Mouse (Mus musculus) layer of hippocampus, postnatal 10 days (tissue): ENCODE measurements around the gene Pbx1. TPM values are rescaled to one million over a fixed set of nuclear protein-coding genes. Genes with fewer than 3 reads are reported as not detected.

Experiments used
- DNase-seq, 2 experiments: peaks; one replicate each; pipeline ENCODE4 v3.0.0; 2021; ENCODE audit warnings: low spot score in 2 of 2
- total RNA-seq, 2 experiments: library from RNA; stranded (reverse); gene quantifications; 2 replicates each; pipeline ENCODE4 v1.2.3; 2021

Pbx1 gene
- total RNA-seq, 2 experiments from 2014 or later, result 126 to 143 TPM

DNA sequence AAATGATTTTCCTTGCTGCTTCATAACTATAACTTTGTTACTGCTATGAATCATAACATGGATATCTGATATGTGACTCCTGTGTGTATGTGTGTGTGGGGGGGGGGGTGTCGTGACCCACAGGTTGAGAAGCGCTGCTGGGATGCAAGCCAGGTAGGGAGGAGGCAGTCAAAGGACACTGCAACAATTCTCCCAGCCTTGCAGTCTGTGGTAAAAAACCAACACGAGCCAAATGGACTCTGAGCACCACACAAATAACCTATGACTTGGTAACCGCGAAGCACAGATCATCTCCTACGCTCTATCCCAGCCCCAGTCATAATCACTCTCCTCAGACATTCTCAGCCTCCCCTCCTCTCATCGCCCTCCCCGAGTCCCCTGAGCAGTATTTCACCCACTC is 87.2 kb downstream of the Pbx1 start:
- DNase-seq, result no peak

DNA sequence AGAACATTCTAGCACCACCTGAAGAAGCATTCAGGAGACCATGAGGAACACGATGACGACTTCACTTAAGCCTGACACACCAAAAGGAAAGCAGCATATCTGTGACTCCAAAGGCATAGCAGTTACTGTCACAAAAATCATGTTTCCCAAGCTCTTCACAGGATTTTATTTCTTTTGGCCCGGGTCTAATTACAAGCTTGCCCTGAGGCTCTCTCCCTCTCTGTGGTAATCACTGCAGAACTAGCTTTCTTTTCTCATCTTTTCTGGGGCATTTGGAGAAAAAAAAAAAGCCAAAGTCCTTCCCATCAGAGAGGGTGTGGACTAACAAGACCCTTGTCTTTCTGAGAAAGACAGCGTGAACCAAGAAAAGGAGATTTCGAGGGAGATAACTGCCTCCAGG is 87.8 kb downstream of the Pbx1 start:
- DNase-seq, result no peak

DNA sequence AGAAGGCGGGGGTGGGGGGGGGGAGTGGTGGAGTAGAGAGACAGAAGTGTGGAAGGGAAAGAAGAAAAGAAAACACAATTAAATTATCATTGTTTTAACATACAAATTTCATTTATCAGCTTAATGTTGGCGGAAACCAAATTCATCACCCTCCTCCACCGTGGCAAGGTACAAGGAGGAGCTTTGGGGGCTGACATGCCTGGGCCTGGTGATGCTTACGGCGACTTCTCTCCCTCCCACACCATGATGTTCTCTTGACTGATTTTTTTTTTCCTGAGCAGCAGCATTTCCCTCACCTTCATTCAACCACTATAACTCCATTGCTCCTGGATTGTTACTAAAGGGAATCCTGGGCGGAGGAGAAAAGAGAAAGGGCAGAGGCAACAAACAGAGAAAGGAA is 89.8 kb downstream of the Pbx1 start:
- no peak for DNase-seq

DNA sequence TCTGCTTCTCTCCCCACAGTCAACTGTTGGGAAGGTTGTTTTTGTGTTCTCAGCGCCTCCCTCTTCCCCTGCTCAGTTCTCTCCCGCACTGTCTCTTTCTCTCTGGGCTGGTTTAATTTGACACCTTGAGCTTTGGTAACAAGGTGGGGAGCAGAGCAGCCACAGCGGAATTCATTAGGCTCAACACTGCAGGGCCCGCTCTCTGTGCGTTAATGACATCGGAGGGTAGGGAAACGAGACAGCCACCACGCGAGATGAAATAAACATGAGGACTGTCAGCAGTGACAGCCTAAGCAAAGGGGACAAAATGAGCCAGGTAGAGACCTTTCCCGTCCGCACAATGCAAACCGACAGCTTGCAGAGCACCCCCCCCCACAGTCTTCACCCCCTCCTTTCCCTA is 90.2 kb downstream of the Pbx1 start:
- DNase-seq, result no peak

DNA sequence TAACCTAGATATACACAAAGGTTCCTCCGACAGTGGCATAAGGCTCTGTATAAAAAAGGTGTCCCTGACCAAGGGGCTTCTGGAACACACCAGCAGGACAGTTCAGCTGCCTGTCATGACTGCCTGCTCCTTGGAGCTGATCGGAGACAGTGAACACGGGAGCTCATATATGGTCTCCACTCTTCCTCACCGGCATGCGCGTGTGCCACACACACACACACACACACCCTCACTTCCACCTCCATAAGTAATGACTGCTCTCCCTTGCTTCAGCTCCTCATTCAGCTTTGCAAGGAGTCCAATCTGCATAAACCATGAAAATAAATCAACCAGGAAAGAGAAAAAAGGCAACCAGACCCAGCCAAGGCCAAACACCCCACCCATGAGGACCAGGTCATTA is 90.7 kb downstream of the Pbx1 start:
- no peak for DNase-seq

DNA sequence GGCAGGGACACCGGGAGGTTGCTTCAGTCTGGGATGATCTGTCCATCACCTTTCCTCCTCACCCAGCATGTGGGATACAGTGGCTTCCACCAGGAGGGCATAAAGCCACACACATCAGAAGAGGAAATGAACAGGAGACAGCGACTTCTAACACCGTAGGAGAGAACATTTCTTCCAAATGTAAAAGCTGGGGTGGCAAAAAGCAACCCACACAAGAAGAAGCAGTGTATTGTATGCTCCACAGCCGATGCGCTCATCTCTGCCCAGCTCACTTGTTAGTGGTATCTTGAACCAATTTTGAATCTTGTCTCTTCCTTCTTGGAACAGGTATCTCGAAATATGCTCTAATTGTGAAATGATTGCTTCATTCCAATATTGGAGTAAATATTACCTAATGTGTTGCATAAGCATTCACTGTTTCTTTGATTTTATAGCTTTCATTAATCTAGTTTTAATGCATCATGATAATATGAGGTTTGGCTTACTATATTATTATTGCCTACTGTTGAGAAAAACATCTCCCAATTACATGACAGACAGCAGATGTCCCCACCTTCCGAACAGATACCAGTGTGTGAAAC is 95.7 kb downstream of the Pbx1 start:
- no peak for DNase-seq

DNA sequence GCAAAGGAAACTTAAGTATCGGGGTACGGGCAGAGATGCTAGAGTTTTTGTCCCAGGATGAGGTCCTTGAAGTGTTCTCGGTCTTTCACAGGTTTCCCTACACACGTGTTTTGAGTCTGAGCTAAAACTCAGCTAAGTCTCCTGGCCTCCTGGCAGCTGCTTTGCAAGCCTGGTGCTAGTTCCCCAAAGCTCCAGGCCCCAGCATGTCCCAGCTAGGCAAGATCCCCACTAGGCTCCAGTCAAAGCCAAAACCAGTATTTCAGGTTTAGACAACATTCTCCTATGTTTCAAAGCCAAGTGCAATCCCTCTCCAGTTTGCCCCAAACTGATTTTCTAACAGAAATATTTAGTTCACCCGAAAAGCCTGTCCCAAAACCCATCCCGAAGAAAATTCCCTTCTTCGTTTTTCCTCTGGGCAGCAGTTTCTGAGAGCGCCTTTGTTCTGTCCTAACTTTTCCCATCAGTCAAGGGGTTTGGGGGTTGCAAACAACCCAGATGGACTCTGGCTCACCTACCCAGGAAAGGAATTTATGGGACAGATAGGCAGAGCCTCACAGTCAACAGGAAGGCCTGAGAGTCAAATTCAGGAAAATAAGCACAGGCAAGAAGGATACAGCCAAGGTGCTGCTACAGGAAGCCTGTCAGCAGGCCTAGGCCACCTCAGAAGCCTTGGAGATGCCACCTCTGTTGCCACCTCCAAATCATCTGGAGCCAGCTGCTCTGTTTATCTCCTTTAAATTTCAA is 97.1 kb downstream of the Pbx1 start:
- DNase-seq, result no peak

DNA sequence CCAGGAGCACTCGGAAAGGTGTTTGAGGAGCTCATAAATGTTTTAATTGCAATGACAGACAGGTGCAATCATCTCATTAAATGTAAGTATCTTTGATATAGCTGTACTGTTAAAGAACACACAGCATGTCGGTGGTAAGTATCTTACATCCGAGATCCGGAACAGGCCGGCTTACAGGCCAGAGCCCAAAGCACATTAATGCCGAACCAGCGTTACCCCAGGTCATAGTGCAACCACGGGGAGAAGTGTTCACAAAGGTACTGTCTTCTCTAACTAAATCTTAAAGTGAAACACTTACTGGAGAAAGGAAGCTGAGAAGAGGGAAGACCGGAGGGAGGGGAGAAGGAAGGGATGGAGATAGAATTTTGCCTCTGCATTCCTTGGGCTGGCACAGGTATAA is 100.0 kb downstream of the Pbx1 start:
- DNase-seq, result no peak

DNA sequence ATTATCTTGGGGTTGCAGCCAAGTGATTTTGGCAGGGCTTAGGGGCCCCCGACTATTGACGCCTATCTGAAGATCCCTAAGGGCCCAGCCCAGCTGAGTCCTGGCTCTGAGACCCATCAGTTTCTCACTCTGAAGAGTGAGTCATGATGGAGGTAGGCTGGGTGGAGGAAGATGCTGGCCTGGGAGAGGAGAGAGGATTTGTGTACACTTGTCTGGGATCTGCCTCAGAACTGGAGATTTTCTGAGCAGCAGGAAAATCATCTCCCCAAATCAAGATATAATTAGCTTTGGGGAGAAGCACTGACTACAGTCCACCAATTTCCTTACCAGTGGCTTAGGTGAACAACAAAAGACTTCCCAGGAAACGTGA is 103.8 kb downstream of the Pbx1 start:
- DNase-seq, result no peak

DNA sequence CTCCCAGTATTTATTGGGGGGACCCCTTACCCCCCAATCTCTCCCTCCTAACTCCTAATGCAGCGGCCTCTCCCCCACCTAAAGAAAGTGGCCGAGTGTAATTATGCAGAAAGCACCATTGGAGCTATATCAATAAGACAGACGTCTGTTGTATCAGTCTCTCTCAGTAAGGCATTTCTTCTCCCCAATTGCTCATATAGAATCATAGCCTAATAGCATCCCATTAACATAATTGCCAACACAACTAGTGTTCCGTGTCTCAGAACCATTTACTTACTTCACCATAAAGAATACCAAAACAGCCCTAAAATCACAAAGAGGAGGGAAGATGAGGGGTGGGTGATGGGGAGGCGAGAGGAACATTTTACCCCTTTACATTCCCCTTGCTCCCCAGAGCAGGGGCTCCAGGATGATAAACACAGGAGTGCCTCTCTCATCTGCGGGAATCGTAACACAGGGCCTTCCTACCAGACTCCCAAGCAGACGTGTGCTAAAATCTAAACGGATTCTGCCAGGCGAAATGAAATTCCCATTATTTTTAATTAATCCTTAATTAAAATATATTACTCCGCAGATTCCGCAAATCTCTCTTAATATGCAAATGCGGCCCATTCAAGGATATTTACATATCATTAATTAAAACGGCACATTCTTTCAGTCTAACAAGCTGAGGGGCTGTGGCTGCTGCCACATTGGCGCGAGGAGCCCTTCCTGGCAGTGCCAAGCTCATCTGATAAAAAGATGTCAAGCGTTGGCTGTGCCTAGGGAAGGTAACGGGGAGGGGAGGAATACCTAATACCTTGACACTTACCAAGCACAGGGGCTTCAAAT is 104.5 kb downstream of the Pbx1 start:
- peak in 1 of 2 experiments; percentile 45 for DNase-seq

DNA sequence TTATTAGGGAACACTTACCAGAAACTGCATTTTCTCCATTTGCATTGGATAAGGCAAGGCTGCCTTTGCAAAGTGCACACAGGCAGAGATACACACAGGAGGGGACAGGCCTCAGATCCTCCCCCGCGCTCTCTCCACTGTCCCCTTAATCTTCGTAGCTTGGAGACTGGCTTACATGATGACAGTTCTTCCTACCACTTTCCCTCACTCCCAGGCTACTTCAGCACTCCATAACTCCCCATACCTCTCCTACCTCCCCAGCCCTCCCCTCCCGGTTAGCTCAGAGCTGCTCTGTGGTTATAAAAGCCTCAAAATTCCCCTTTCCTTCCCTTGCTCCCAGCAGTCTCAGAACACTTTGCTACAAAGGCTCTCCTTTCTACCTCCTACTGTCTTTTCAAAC is 106.3 kb downstream of the Pbx1 start:
- DNase-seq, result no peak

DNA sequence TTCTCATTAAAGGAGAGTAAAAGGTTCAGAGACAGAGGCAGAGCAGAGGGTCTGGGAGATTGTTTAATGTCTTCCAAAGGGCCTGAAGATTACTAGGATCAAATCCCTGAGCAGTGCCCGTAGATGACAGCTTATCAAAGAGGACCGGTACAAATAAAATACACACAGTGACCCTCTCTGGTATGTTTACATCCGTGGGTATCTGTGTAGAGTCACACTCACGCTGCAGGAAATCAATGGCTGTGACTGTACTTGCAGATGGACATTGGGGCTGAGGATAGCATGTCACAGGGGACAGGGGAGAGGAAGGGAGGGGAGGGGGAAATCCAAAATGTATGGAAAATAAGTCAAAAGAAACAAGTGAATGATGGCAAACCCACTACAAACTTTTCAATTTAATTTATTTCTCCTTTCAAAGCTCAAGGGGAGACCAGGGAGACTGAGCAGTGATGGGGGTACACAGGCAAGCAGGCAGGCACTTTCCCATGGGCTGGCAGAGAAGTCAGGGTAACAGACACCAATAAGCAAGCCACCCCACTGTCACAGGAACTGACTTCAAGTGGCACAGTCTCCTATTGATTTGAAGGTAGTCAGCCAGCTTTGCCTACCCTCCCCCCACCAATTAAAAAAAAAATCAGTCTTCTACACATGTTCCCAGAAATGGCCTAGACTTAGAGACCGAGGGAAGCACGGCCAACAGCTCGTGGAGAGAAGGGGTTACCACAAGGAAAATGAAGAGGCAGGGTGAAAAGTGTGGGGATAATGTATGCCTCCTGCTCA is 107.6 kb downstream of the Pbx1 start:
- DNase-seq, result no peak

DNA sequence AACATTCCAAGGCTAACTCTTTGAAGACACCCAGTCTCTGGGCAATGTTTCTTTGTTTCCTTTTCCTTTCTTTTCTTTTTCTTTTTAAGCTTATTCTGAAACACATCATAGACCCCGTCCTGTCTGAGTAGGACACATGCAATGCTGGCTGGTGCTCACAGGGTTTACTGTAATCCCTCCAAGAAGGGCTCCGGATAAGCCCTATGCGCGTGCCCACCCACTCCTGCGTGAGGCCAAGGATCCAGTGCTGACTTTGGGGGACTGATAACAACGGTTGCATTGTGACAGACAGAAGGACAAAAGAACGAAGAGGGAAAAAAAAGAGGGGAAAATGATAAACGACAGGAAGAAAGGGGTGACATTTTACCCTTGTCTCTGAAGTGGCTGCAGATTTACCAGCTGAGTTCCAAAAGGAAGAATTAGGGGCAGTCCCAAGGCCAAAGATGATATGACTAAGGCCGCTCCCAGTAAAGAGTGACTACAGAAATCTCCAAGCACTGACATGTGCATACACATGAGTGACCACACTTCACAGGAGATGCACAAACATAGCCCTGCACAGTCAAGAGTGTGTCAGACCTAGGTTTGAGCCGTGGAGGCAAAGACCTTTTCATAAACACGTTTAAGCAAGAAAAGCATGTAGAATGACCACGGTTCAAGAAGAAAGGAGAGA is 108.5 kb downstream of the Pbx1 start:
- no peak for DNase-seq

DNA sequence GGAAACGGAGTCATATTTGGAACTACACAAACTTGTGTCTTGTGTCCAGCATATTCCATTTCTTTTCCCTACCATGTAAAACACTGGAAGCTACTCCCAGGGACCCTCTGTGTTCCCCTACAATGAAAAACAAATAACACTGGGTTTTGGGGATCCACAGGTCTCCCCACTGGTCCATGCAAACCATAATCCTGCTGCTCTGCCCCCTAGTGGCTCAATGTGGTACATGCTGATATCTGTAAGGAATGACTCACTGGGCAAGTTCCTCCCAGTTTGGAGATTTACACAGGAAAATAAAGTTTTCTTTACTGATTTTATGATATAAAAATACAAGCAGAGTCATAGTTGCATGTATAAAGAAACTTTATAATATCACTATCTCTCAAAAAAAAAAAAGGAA is 109.2 kb downstream of the Pbx1 start:
- DNase-seq, result peak; percentile 42 to 55

DNA sequence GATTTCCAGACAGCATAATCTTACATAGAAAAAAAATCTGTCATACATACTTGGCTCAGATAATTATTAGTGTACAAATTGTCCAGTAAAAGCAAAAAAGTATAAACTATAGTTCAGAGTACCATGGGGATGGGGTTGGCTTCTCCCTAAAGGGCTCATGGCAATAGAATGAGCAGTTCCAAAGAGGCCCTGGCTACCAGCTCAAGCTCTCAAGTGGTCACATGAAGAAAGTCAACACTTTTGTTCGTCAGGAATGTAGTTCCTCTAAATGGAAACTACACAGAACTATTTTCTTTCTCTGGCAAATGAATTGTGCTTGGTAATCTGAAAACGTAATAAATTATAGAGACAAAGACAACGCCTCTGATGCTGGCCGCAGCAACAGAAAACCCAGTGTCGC is 112.4 kb downstream of the Pbx1 start:
- DNase-seq, result no peak

DNA sequence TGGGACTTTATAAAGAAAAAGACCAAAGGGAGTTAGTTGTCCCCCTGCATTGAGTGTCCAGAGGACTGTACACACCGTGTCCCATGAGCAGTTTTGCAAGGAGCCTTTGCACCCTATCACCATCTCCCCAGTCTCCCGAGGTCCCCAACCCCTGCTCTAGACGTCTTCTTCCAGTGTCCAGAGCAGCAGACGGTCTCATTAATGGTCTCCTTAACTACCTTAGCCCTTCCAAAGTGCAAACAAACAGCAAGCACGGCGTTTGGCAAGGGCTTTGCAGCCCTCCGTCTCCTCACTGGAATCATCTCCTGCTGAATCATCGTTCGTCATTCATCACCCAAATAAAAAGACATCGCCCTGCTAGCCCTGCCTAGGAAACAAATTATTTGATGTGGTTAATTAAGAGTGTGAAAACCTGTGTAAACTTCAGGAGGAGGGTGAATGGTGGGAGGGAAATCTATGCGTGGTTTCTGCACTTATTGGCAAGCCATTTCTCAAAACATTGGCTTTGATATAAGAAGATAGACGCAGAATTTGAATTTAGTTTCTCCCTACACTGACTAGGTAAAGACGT is 113.1 kb downstream of the Pbx1 start:
- DNase-seq, result no peak

DNA sequence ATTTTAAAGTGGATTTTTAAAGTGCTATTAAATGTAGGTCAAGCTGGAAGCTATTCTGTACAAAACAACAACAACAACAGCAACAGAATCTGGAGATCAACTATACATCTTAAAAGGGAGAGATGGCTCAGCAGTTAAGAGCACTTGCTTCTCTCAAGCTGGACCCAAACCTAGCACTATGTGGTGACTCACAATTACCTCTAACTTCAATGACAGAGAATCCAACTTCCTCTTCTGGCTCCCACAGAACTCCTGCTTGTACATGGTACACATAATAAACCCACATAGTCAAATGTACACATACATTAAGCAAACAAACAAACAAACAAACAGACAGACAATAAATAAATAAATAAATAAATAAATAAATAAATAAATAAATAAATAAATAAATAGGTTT is 118.3 kb downstream of the Pbx1 start:
- no peak for DNase-seq

DNA sequence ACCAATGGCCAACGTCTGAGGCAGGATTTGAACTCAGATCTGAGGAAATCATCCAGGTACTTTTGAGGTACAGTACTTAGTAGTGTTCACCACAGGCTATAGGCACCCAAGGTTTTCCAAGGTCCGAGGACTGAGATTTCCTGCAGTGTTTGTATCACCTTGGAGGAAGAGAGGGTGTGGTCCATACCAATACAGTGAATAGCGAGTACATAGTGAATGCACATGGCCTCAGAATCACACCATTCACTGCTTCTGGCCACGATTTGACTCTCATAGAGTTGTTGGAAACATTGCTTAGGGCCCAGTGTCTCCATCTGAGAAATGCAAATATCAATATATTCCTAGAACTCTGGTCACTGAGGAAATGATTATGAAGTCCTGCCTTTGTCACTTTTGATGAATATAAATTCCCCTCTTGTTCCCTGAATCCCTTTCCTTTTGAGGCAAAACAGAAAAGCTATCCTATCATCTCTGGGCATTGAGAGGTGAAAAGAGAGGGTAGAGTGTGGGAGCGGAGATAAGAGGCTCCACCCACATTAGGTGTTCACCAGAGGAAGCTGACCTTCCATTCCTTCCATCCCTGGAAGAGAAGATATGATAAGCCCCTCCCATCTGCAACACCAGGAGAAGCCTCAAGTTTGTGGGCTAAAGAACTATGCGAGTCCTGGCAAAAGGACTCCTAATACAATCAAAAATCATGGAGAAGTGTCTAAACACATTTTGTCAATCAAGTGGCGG is 119.2 kb downstream of the Pbx1 start:
- no peak for DNase-seq

DNA sequence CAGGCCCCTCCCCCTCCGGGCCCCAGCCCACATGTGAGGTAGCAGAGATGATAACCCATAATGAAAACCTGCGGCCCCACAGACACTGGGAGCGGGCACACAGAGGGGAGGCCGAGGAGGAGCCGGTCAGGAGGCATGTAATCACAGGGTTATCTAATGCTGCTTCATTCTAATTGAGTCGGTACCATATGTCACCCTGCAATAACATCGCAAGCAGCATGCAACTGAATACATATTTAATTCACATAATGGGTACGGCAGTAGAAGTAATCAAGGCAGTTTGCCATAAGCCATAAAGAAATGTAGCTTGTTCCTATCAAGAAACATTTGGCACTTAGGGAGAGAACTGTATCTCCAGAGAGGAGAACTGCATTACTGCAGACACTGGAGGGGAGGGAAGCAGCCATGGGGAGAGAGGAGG is 123.0 kb downstream of the Pbx1 start:
- no peak for DNase-seq
